Mouse (Mus musculus) myocyte (in vitro differentiated cells): Measurements from ENCODE around the gene Mbtps1. TPM values are rescaled to one million over a fixed set of nuclear protein-coding genes. Genes with fewer than 3 reads are reported as not detected.

Experiments used
- H3K27me3 ChIP-seq: one replicate; pipeline ENCODE4 v1.6.1; 2011; ENCODE audit not compliant: control insufficient read depth, insufficient read depth, insufficient read length
- H3K36me3 ChIP-seq: one replicate; pipeline ENCODE4 v1.6.1; 2011; ENCODE audit not compliant: control insufficient read depth, insufficient read depth
- H3K4me2 ChIP-seq: one replicate; pipeline ENCODE4 v1.6.1; 2011; ENCODE audit warnings: low read depth, control low read depth
- H3K4me3 ChIP-seq: one replicate; pipeline ENCODE4 v1.5.1; 2011; ENCODE audit warnings: mild to moderate bottlenecking, control low read depth, moderate library complexity
- H3K79me2 ChIP-seq: one replicate; pipeline ENCODE4 v1.6.1; 2011; ENCODE audit not compliant: control insufficient read depth, insufficient read depth
- H3ac ChIP-seq: one replicate; pipeline ENCODE4 v1.6.1; 2011; ENCODE audit not compliant: control insufficient read depth, insufficient read length
- CEBPB ChIP-seq: IDR thresholded peaks from 2 replicates; pipeline ENCODE4 v1.6.1; 2011; ENCODE audit warnings: mild to moderate bottlenecking, moderate library complexity; ENCODE audit not compliant: poor library complexity, insufficient read depth, severe bottlenecking
- E2F4 ChIP-seq: IDR thresholded peaks from one replicate; pipeline ENCODE4 v1.6.1; 2011; ENCODE audit warnings: mild to moderate bottlenecking, control low read depth, moderate library complexity; ENCODE audit not compliant: insufficient read depth
- MAX ChIP-seq: IDR thresholded peaks from one replicate; pipeline ENCODE4 v1.6.1; 2011; ENCODE audit warnings: low read depth, mild to moderate bottlenecking, control low read depth
- MYOD1 ChIP-seq, 3 experiments: IDR thresholded peaks; one replicate each; pipeline ENCODE4 v1.6.1; 2011; ENCODE audit warnings: control low read depth in 2 of 3, low read depth in 2 of 3, mild to moderate bottlenecking in 2 of 3, moderate library complexity in 1 of 3; ENCODE audit not compliant: insufficient read length in 2 of 3, control insufficient read depth in 1 of 3
- MYOG ChIP-seq, 3 experiments: IDR thresholded peaks; one replicate each; pipeline ENCODE4 v1.6.1; 2011; ENCODE audit warnings: control low read depth in 2 of 3, low read depth in 2 of 3, mild to moderate bottlenecking in 2 of 3; ENCODE audit not compliant: insufficient read length in 2 of 3, control insufficient read depth in 1 of 3, insufficient read depth in 1 of 3
- POLR2A ChIP-seq: IDR thresholded peaks from one replicate; pipeline ENCODE4 v1.6.1; 2011; ENCODE audit warnings: low read depth, mild to moderate bottlenecking, control low read depth, moderate library complexity; ENCODE audit not compliant: insufficient read length
- POLR2AphosphoS2 ChIP-seq: IDR thresholded peaks from one replicate; pipeline ENCODE4 v1.6.1; 2011; ENCODE audit warnings: low read depth, control low read depth; ENCODE audit not compliant: insufficient read length
- REST ChIP-seq: IDR thresholded peaks from one replicate; pipeline ENCODE4 v1.6.1; 2011; ENCODE audit warnings: mild to moderate bottlenecking, control low read depth, moderate library complexity; ENCODE audit not compliant: insufficient read depth, insufficient read length
- SRF ChIP-seq: IDR thresholded peaks from one replicate; pipeline ENCODE4 v1.6.1; 2011; ENCODE audit warnings: low read depth; ENCODE audit not compliant: control insufficient read depth, insufficient read length
- TCF12 ChIP-seq: IDR thresholded peaks from one replicate; pipeline ENCODE4 v1.6.1; 2011; ENCODE audit warnings: mild to moderate bottlenecking, control low read depth; ENCODE audit not compliant: poor library complexity, insufficient read depth, severe bottlenecking
- TCF3 ChIP-seq: IDR thresholded peaks from one replicate; pipeline ENCODE4 v1.6.1; 2011; ENCODE audit warnings: low read depth, control low read depth; ENCODE audit not compliant: insufficient read length
- USF1 ChIP-seq: IDR thresholded peaks from one replicate; pipeline ENCODE4 v1.6.1; 2011; ENCODE audit warnings: low read depth, mild to moderate bottlenecking, control low read depth, moderate library complexity
- polyA plus RNA-seq: library from polyadenylated mRNA; unstranded; fragments of >200 nt; fragmentation: generic; extraction: Trizol; gene quantifications from one replicate; pipeline ENCODE4 v1.2.1, GENCODE M21; 2012; ENCODE audit warnings: missing spikeins

Gene Mbtps1
- polyA plus RNA-seq, 1 experiment = 70.8 TPM

GRCm38 (mm10) chr8:119591456-119591855 is 32.9 kb upstream of the Mbtps1 start:
- Histone ChIP-seq H3K79me2 (no peaks in the 10 kb centered on the region), H3K4me3 (no peak overlapping the region), H3K4me2 (no peak overlapping the region), H3ac (no peak overlapping the region), H3K36me3 (no peaks in the 10 kb centered on the region), H3K27me3 (no peaks in the 10 kb centered on the region)
- TF ChIP-seq POLR2AphosphoS2 = no peak
- TF ChIP-seq TCF3 = no peak
- no peak for TF ChIP-seq SRF
- no peak for TF ChIP-seq MAX
- TF ChIP-seq MYOG (IDR thresholded peaks at IDR 0.05; ENCODE audit: control insufficient read depth in 1 of 3, insufficient read depth in 1 of 3, insufficient read length in 2 of 3, low read depth in 2 of 3) = no peak
- no peak for TF ChIP-seq CEBPB
- no peak for TF ChIP-seq E2F4
- TF ChIP-seq POLR2A = no peak

DNA sequence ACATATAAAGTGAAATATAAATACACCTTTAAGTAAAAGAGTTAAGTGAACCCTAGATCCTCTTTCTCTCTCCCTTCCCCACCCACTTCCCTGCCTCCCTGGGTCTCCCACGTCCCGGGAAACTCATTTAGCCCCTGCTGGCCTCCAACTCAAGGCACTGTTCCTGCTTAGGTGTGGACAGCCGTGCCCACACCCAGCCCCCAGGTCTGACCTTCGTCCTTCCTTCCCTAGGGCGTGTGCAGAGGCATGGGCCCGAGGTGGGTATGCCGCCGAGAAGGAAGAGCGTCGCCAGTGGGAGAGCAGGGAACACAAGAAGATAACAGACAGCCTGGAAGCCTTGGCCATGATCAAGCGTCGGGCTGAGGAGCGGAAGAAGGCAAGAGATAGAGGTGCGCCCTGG is 31.8 kb upstream of the Mbtps1 start:
- TF ChIP-seq MYOG (IDR thresholded peaks at IDR 0.05; ENCODE audit: control insufficient read depth in 1 of 3, insufficient read depth in 1 of 3, insufficient read length in 2 of 3, low read depth in 2 of 3) (no peak), MYOD1 (IDR thresholded peaks at IDR 0.05; ENCODE audit: control insufficient read depth in 1 of 3, insufficient read length in 2 of 3, low read depth in 2 of 3) (no peak), SRF (no peak), TCF12 (no peak), E2F4 (no peak), POLR2A (no peak), POLR2AphosphoS2 (no peak)
- Histone ChIP-seq H3K27me3 (peaks cover 6% of the 10 kb centered on the region), H3ac (no peak overlapping the region), H3K4me2 (no peak overlapping the region), H3K36me3 (no peaks in the 10 kb centered on the region), H3K79me2 (no peaks in the 10 kb centered on the region), H3K4me3 (no peak overlapping the region)

DNA sequence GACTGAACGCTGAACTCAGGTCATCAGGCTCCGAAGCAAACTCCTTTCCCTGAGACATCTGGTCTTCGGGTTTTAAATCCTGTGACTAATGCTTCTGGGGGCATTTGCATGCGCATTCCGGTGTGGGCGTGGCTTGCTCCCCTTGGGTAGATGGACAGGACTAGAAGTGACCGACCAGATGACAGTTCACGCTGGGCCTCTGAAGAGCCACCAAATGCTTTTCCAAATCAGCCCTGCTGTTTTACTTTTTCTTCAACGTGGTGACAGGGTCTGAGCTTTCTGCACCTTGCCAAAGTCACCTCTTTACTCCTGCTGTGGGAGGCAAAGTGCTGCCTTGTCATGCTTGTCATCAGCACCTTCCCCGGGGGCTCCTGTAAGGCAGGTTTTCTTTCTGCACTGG is 30.3 kb upstream of the Mbtps1 start:
- TF ChIP-seq REST = no peak
- no peak for TF ChIP-seq TCF3
- no peak for TF ChIP-seq SRF
- no peak overlapping the region for H3K4me3 ChIP-seq
- no peaks in the 10 kb centered on the region for H3K79me2 ChIP-seq
- peaks cover 6% of the 10 kb centered on the region for H3K27me3 ChIP-seq
- H3ac ChIP-seq = no peak overlapping the region
- no peak overlapping the region for H3K4me2 ChIP-seq
- H3K36me3 ChIP-seq = no peaks in the 10 kb centered on the region

- Histone ChIP-seq H3K36me3 (no peaks in the 10 kb centered on the region), H3K27me3 (peaks cover 6% of the 10 kb centered on the region), H3ac (no peak overlapping the region), H3K4me2 (no peak overlapping the region), H3K79me2 (no peaks in the 10 kb centered on the region), H3K4me3 (no peak overlapping the region)
- no peak for TF ChIP-seq POLR2A
- no peak for TF ChIP-seq MYOG (IDR thresholded peaks at IDR 0.05; ENCODE audit: control insufficient read depth in 1 of 3, insufficient read depth in 1 of 3, insufficient read length in 2 of 3, low read depth in 2 of 3)
- TF ChIP-seq TCF12 = no peak
- no peak for TF ChIP-seq POLR2AphosphoS2
- no peak for TF ChIP-seq TCF3
- no peak for TF ChIP-seq CEBPB
- TF ChIP-seq SRF = no peak
- TF ChIP-seq MYOD1 (IDR thresholded peaks at IDR 0.05; ENCODE audit: control insufficient read depth in 1 of 3, insufficient read length in 2 of 3, low read depth in 2 of 3) = no peak
- no peak for TF ChIP-seq REST
- TF ChIP-seq USF1 = no peak
- no peak for TF ChIP-seq E2F4
- no peak for TF ChIP-seq MAX
Observed at GRCm38 (mm10) chr8:119588321-119588720, 29.8 kb upstream of the Mbtps1 start.

DNA sequence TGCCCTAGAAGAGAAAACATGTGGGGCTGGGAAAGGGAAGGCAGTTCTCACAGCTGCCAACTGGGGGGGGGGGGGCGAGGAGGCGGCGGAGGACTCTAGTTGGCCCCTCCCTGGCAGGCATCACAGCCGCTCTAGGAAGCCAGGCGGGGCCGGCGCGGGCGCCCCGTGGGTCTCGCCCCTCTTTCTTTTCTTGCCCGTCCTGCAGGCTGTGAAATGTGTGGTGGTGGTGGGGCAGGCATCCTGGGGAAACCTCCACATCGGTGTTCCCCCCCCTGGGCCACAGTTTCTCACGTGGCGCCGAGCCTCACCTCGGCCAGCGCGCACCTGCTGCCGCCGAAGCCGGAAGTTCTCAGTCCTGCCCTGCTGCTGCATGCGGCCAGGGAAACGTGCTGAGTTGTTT is 27.4 kb upstream of the Mbtps1 start:
- Histone ChIP-seq H3K36me3 (no peaks in the 10 kb centered on the region), H3K27me3 (peaks cover 26% of the 10 kb centered on the region), H3K79me2 (no peaks in the 10 kb centered on the region), H3K4me2 (no peak overlapping the region), H3K4me3 (no peak overlapping the region), H3ac (no peak overlapping the region)
- TF ChIP-seq CEBPB = no peak
- TF ChIP-seq REST = no peak
- no peak for TF ChIP-seq USF1
- no peak for TF ChIP-seq TCF12
- TF ChIP-seq MYOG (IDR thresholded peaks at IDR 0.05; ENCODE audit: control insufficient read depth in 1 of 3, insufficient read depth in 1 of 3, insufficient read length in 2 of 3, low read depth in 2 of 3) = no peak
- TF ChIP-seq POLR2AphosphoS2 = no peak
- no peak for TF ChIP-seq TCF3
- TF ChIP-seq MYOD1 (IDR thresholded peaks at IDR 0.05; ENCODE audit: control insufficient read depth in 1 of 3, insufficient read length in 2 of 3, low read depth in 2 of 3) = no peak
- no peak for TF ChIP-seq E2F4
- TF ChIP-seq MAX = no peak
- TF ChIP-seq POLR2A = no peak
- no peak for TF ChIP-seq SRF
